Mouse (Mus musculus) heart, embryonic 12.5 days (tissue): ENCODE measurements at regions not wholly inside any gene's neighbourhood (a gene's known extent, or its start where the extent isn't known, plus 50 kb on each side); places are given as distances from the start of the nearest gene placed in this dataset.

Source experiments
- ATAC-seq: fragments of 200-750 bp; cut with Nextera tagmentation; 2 replicates; pipeline ENCODE4 v1.8.0; 2017; ENCODE audit warnings: moderate TSS enrichment, moderate library complexity; ENCODE audit not compliant: insufficient number of reproducible peaks, low FRiP score
- H3K27ac ChIP-seq: fragments of 300-500 bp; sonication (generic); 2 replicates; pipeline ENCODE4 v1.5.1; 2016; ENCODE audit warnings: mild to moderate bottlenecking, moderate library complexity; ENCODE audit not compliant: poor library complexity, severe bottlenecking
- H3K27me3 ChIP-seq: fragments of 300-500 bp; sonication (generic); replicated peaks from 2 replicates; pipeline ENCODE4 v1.6.1; 2016; ENCODE audit warnings: mild to moderate bottlenecking, moderate library complexity
- H3K36me3 ChIP-seq: fragments of 300-500 bp; sonication (generic); 2 replicates; pipeline ENCODE4 v1.6.1; 2016; ENCODE audit warnings: mild to moderate bottlenecking, moderate library complexity
- H3K4me1 ChIP-seq: fragments of 300-500 bp; sonication (generic); replicated peaks from 2 replicates; pipeline ENCODE4 v1.6.1; 2016; ENCODE audit warnings: mild to moderate bottlenecking
- H3K4me2 ChIP-seq: fragments of 300-500 bp; sonication (generic); 2 replicates; pipeline ENCODE4 v1.6.1; 2016; ENCODE audit warnings: mild to moderate bottlenecking, moderate library complexity
- H3K4me3 ChIP-seq: fragments of 300-500 bp; sonication (generic); 2 replicates; pipeline ENCODE4 v1.5.1; 2016; ENCODE audit warnings: mild to moderate bottlenecking
- H3K9ac ChIP-seq: fragments of 300-500 bp; sonication (generic); 2 replicates; pipeline ENCODE4 v1.6.1; 2016; ENCODE audit warnings: mild to moderate bottlenecking, moderate library complexity
- H3K9me3 ChIP-seq: fragments of 300-500 bp; sonication (generic); replicated peaks from 2 replicates; pipeline ENCODE4 v1.6.1; 2016; ENCODE audit warnings: mild to moderate bottlenecking, moderate library complexity
- WGBS: fragments of 180-500 bp; shearing (Covaris S2); methylation state at CpG from one replicate; pipeline ENCODE4 v1.1.7; 2016; 5-methylcytosine and 5-hydroxymethylcytosine counted together

DNA sequence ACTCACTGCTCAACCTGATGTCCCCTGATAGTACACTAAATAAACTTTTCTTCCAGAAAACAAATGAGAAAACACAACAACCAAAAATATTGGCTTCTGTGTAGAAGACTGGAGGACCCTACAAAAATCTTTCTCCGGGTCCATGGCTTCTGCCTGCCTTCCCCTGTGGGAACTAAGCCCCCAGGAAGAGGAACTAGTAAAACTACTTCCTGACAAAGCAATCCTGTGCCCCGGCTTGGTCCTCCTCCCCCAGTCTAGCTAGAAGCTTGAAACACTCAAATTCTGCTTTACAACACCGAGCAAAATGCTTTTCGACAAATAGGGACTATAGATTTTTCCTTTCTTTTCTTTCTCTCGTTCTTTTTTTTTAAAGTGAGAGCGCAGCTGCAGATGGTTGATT, 51.3 kb upstream of the Mki67 start:
- H3K9me3 ChIP-seq, result no peaks in the 10 kb centered on the region
- ATAC-seq, result no peak
- no peak overlapping the region for H3K9ac ChIP-seq
- H3K4me1 ChIP-seq, result no peaks in the 10 kb centered on the region
- no peak overlapping the region for H3K4me2 ChIP-seq
- 74% methylated on average over 6 of the region's 6 CpGs for WGBS
- H3K4me3 ChIP-seq, result no peak overlapping the region
- no peak overlapping the region for H3K27ac ChIP-seq
- H3K27me3 ChIP-seq, result peaks cover 5% of the 10 kb centered on the region; the same call in 1 of the 2 replicates
- H3K36me3 ChIP-seq, result no peaks in the 10 kb centered on the region

DNA sequence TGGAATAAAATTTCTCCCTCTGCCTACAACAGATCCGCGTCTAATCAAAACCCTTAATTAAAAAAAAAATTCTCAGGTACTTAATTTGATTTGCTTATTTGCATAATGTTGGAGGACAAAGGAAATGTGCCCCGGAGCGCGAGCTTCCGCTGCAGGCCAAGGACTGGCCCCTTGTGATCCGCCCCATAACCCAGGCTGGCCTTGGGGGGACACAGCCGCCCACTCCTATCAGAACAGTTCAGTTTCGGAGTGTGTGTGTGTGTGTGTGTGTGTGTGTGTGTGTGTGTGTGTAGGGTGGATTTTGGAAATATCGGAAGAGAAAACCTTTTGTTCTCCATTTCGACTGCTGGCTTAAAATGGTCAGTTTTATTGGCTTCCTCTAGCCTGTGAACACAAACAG, 51.9 kb upstream of the Mki67 start:
- ATAC-seq, result no peak
- 86% methylated on average over 11 of the region's 11 CpGs for WGBS

DNA sequence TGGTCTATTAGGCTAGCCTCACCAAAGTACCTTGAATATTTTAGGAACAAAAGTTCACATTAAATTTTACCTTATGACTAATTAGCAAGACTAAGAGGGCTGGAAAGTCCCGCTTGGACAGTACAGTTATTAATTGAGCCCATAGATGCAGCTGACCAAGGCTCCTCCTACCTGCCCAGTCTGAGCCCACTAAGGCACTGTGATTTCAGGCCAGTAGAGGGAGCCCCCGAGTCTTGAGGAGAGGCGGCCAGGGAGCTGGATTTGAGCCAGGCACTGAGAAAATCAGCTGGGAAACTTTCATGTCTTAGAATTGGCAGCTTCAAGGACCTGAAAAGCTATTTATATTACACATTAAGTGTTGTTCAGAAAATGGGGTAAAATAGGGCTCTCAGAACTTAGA, 52.4 kb upstream of the Mki67 start:
- Histone ChIP-seq H3K9ac (no peak overlapping the region), H3K4me1 (no peaks in the 10 kb centered on the region), H3K4me3 (no peak overlapping the region), H3K27ac (no peak overlapping the region), H3K36me3 (no peaks in the 10 kb centered on the region), H3K27me3 (peaks cover 5% of the 10 kb centered on the region; the same call in 1 of the 2 replicates), H3K4me2 (no peak overlapping the region), H3K9me3 (no peaks in the 10 kb centered on the region)
- ATAC-seq, result no peak
- 9% methylated on average over 3 of the region's 3 CpGs for WGBS

More for the DNA sequence above, 51.9 kb upstream of the Mki67 start:
- Histone ChIP-seq H3K27ac (no peak overlapping the region), H3K9ac (no peak overlapping the region), H3K9me3 (no peaks in the 10 kb centered on the region), H3K27me3 (peaks cover 5% of the 10 kb centered on the region; the same call in 1 of the 2 replicates), H3K36me3 (no peaks in the 10 kb centered on the region), H3K4me3 (no peak overlapping the region), H3K4me2 (no peak overlapping the region), H3K4me1 (no peaks in the 10 kb centered on the region)

DNA sequence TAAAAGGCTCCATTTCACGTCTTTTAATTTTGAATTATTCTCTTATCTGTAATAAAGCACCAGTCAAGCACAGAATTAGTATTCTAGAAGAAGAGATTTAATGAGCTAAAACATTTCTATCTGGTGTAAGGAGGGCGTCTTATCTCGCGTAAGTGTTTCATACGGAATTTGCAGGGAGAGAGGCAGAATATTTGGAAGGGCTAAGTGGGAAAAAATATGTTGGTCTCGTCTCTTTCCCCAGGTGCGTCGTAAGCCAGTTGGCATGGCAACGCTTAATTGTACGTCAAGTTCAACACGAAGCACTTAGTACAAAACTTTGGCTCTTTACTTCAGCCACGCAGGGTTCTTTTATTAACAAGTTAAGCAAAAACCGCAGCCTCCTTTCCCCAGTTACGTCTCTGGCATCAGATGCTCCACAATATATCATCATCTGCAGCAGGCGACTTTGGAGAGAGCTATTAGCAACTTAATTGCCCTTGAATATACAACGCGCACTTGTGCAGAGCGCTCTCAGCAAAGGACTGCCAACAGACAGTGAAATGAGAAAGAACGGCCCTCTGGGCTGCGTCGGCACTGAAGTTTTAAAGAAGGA, 53.0 kb upstream of the Mki67 start:
- H3K27me3 ChIP-seq, result peaks cover 5% of the 10 kb centered on the region; the same call in 1 of the 2 replicates
- WGBS, result 73% methylated on average over 21 of the region's 21 CpGs
- H3K4me2 ChIP-seq, result no peak overlapping the region
- no peaks in the 10 kb centered on the region for H3K9me3 ChIP-seq
- no peaks in the 10 kb centered on the region for H3K36me3 ChIP-seq
- H3K27ac ChIP-seq, result no peak overlapping the region
- no peak overlapping the region for H3K4me3 ChIP-seq
- no peak for ATAC-seq
- H3K4me1 ChIP-seq, result no peaks in the 10 kb centered on the region
- no peak overlapping the region for H3K9ac ChIP-seq

DNA sequence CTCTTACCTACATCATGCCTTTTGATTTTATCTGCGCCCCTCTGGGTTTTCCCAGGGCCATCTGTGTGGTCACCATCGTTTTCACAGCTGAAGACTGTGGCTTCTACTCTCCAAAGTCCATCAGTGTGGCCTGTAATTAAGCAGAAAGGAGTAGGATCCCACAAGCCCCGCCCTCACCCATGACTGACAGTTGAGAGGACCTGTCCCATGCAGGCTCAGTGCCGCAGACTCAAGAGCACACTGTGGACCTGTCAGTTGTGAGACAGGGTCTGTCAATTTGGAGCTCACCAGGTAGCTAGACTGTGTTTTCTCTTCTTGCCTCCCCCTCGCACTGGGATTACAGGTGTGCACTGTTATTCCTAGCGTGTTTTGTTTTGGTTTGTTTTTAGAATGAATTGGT, 53.9 kb upstream of the Mki67 start:
- no peak for ATAC-seq
- 59% methylated on average over 6 of the region's 6 CpGs for WGBS
- no peak overlapping the region for H3K4me2 ChIP-seq
- no peak overlapping the region for H3K27ac ChIP-seq
- H3K36me3 ChIP-seq, result no peaks in the 10 kb centered on the region
- H3K9me3 ChIP-seq, result no peaks in the 10 kb centered on the region
- peaks cover 5% of the 10 kb centered on the region; the same call in 1 of the 2 replicates for H3K27me3 ChIP-seq
- no peak overlapping the region for H3K9ac ChIP-seq
- H3K4me3 ChIP-seq, result no peak overlapping the region
- no peaks in the 10 kb centered on the region for H3K4me1 ChIP-seq

DNA sequence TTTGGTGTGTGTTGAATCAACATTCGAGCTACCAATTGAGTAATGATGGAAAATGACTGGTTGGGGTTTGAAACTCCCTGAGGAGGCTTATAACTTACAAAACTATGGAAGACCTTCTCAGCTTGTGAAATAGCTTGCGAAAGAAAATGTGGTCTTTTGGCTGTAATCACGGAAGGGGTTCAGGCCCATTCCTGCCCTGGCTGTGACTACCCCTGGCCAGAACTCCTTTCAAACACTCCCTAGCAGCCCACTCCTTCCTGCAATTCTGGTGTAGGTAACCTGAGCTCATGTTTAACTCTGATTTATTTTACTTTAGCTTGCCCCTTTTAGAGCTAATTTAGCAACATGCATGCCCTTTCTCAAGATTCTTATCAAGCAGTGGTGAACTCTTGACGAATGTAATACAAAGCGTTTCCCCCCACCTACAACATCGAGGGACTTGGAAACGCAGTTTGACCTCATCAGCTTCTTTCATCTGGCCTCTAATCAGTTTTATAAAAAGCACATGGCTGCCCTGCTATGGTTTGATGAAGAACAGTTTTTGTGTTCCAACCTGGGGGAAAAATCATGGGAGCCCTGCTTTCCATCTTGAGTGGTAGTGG, 59.8 kb upstream of the Mki67 start:
- Histone ChIP-seq H3K27me3 (peaks cover 5% of the 10 kb centered on the region; the same call in 1 of the 2 replicates), H3K36me3 (no peaks in the 10 kb centered on the region), H3K9me3 (no peaks in the 10 kb centered on the region), H3K9ac (no peak overlapping the region), H3K4me3 (no peak overlapping the region), H3K27ac (no peak overlapping the region), H3K4me1 (no peaks in the 10 kb centered on the region), H3K4me2 (no peak overlapping the region)
- WGBS, result 57% methylated on average over 7 of the region's 7 CpGs
- no peak for ATAC-seq

DNA sequence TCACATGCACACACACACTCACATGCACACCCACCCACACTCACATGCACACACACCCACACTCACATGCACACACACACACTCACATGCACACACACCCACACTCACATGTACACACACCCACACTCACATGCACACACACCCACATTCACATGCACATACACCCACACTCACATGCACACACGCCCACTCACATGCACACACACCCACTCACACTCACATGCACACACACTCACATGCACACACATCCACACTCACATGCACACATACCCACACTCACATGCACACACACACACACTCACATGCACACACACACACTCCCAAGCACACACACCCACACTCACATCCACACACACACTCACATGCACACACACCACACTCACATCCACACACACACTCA, 74.0 kb upstream of the Mki67 start:
- WGBS, result 48% methylated on average over 1 of the region's 1 CpGs
- H3K4me1 ChIP-seq, result peaks cover 9% of the 10 kb centered on the region
- H3K27ac ChIP-seq, result no peak overlapping the region
- H3K9ac ChIP-seq, result no peak overlapping the region
- no peak for ATAC-seq
- H3K36me3 ChIP-seq, result no peaks in the 10 kb centered on the region
- no peak overlapping the region for H3K4me3 ChIP-seq
- H3K9me3 ChIP-seq, result no peaks in the 10 kb centered on the region
- H3K27me3 ChIP-seq, result no peaks in the 10 kb centered on the region
- H3K4me2 ChIP-seq, result no peak overlapping the region

DNA sequence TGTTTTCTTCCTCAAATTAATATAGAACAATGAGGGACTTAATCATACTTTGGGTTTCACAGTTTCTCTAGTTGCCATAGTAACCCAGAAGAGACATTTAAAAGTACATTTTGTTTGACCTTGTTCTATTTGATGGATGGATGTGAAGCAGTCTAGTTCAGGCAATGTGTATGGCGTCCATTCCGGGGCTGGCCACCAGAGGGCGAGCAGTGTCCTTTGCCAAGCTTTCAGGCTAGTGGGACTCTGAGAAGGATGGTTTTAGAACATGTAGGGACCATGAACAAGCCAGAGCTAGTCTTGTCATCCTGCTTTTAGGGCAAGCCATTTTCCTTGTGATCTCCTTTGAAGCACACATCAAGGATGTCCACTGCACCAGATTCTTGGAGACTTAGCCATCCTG, 74.8 kb upstream of the Mki67 start:
- 2% methylated on average over 3 of the region's 3 CpGs for WGBS
- Histone ChIP-seq H3K9me3 (no peaks in the 10 kb centered on the region), H3K36me3 (no peaks in the 10 kb centered on the region), H3K9ac (no peak overlapping the region), H3K4me3 (no peak overlapping the region), H3K27me3 (no peaks in the 10 kb centered on the region), H3K4me2 (no peak overlapping the region), H3K27ac (no peak overlapping the region), H3K4me1 (peaks cover 13% of the 10 kb centered on the region)
- ATAC-seq, result no peak

DNA sequence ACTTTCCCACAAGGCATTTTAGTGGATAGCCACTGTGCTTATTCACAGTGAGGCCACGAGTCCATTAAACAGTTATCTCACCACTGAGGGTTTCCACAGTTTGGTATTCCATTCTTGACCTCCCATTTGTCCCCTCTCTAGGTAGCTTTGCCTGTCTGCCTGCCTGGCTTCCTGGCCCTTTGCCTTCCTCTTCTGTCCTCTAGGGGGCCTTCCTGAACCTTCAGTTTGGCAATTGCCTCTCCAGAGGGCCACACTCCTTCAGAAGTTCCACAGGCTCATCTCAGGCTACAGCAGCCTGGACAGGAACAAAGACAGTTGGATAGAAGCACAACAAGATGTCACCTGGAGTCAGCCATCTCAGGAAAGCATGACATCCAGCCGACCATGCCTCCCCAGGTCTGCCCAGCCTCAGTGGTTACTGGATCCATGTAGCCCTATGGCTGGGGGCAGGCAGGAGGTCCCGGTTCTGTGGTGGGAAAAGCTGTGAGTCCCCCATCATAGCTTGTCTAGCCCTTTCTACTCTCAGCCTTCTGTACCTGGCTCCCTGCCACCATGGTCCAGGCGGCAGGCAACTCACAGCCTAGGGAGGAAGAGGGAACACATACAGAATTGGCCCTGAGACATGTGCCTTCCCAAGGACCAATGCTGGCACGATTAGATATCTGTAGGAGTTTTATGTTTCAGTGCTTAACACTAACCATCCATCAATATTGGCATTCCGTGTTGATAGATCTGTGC, 76.0 kb upstream of the Mki67 start:
- no peaks in the 10 kb centered on the region for H3K9me3 ChIP-seq
- no peak overlapping the region for H3K4me3 ChIP-seq
- no peak overlapping the region for H3K4me2 ChIP-seq
- no peak overlapping the region for H3K27ac ChIP-seq
- no peak overlapping the region for H3K9ac ChIP-seq
- 69% methylated on average over 6 of the region's 6 CpGs for WGBS
- H3K27me3 ChIP-seq, result no peaks in the 10 kb centered on the region
- ATAC-seq, result no peak
- peaks cover 13% of the 10 kb centered on the region for H3K4me1 ChIP-seq
- H3K36me3 ChIP-seq, result no peaks in the 10 kb centered on the region

DNA sequence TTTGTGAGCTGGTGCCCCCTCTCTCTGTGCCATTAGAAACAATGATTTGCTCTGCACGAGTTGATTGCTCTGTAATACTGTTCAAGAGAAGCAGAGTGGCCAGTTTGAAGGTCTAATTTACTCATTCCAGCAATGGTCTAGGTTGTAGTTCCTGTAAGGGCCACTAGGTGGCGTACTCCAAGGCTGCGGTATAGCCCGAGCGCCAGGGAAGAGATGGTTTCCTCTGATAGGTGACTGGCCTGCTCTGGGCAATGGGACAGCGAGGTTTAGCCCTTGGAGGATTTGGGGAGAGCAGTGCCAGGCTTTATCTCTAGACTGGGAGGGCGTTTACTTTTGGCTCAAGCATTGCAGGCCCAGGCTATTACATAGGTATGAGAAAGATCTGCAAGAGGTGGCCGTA, 76.8 kb upstream of the Mki67 start:
- no peaks in the 10 kb centered on the region for H3K36me3 ChIP-seq
- no peak overlapping the region for H3K4me3 ChIP-seq
- no peak overlapping the region for H3K27ac ChIP-seq
- H3K27me3 ChIP-seq, result no peaks in the 10 kb centered on the region
- ATAC-seq, result peak; percentile 84
- no peaks in the 10 kb centered on the region for H3K9me3 ChIP-seq
- H3K4me1 ChIP-seq, result peaks cover 13% of the 10 kb centered on the region
- no peak overlapping the region for H3K4me2 ChIP-seq
- no peak overlapping the region for H3K9ac ChIP-seq
- 33% methylated on average over 8 of the region's 8 CpGs for whole genome bisulfite sequencing

DNA sequence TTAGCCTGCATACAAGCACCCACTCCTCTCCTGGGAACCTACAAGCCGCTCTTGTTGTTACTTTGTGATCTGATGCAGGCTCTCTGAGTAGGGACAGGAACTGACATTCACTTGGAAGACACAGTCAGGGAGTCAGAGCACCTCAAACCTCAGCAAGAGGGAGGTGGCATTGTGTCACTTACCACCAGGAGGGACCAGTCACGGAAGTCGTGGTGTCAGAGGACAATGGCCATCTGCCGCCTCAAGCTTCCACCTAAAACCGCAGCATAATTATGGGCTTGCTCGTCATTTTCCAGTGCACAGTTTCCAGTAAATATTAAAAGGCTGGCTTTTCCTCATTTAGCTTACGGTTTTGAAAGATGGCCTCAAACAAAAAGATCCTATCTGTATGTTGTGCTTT, 78.1 kb upstream of the Mki67 start:
- Histone ChIP-seq H3K36me3 (no peaks in the 10 kb centered on the region), H3K4me1 (peaks cover 13% of the 10 kb centered on the region), H3K4me2 (no peak overlapping the region), H3K27me3 (no peaks in the 10 kb centered on the region), H3K4me3 (no peak overlapping the region), H3K9ac (no peak overlapping the region), H3K9me3 (no peaks in the 10 kb centered on the region), H3K27ac (no peak overlapping the region)
- WGBS, result 44% methylated on average over 7 of the region's 7 CpGs
- ATAC-seq, result no peak
